Mouse (Mus musculus): Measurements from ENCODE around the gene Thsd4.

Thsd4 gene

DNA sequence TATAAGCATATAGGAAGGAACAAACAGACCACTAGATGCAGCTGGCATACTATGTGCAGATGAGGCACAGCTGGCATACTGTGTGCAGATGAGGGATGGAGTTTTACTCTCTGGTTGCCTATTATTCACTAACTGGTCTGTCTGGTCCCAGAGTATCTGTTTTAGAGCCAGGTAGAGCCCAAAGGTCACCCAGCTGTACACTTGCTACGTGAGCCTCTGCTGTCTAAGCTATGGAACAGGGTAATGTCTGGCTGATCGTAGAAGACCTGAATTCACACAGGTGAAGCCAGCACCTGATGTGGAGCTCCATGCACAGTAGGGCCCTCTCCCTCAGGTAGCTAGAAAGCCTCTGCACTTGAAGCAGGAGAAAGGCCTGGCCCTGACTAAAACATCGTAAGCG, 5.5 kb downstream of the Thsd4 start:
- DNase-seq, result no peak

- DNase-seq, result no peak
These were observed 8.5 kb downstream of the Thsd4 start for GRCm38 (mm10) chr9:60513329-60513788.

- DNase-seq, result no peak
These were observed 11.0 kb downstream of the Thsd4 start for GRCm38 (mm10) chr9:60510876-60511275.

- DNase-seq, result no peak
These were observed 15.7 kb downstream of the Thsd4 start for GRCm38 (mm10) chr9:60506136-60506535.

- no peak for DNase-seq
These were observed 17.2 kb downstream of the Thsd4 start for GRCm38 (mm10) chr9:60504378-60505285.

GRCm38 (mm10) chr9:60502220-60502619, 19.6 kb downstream of the Thsd4 start:
- DNase-seq, result no peak

GRCm38 (mm10) chr9:60501504-60502179, 20.2 kb downstream of the Thsd4 start:
- DNase-seq, result no peak

GRCm38 (mm10) chr9:60492275-60492974, 29.4 kb downstream of the Thsd4 start:
- DNase-seq, result no peak

DNA sequence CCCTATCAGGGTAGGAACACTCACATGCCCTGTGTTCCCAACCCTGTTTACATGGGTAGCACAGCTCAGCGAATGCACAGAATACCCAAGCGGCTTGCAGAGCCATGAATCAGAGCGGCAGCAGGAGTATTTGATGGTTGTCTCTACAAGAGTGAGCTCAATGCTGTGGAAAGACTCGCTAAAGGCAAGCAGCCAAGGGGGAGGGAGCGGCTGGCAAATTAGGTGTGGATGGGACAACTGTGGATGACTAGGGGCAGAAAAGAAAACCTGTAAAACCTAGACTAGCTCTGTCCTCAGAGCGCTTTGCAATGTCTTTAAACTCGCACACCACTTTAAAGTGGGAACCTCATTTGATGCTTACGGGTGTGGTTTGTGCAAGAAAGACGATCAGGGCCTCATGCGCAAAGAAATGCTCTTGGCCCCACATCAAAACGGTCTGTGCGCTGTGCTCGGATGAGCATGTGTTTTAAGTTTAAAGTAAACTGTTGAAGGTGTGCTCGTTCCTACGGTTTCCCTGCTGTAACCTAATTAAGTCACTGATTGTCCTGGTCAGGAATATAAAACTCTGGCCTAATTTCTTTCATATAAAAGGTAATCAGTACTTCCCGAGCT, 30.3 kb downstream of the Thsd4 start:
- DNase-seq, result no peak

- DNase-seq, result no peak
These were observed 30.8 kb downstream of the Thsd4 start for GRCm38 (mm10) chr9:60491079-60491478.

- DNase-seq, result no peak
These were observed 33.0 kb downstream of the Thsd4 start for GRCm38 (mm10) chr9:60488816-60489215.

DNA sequence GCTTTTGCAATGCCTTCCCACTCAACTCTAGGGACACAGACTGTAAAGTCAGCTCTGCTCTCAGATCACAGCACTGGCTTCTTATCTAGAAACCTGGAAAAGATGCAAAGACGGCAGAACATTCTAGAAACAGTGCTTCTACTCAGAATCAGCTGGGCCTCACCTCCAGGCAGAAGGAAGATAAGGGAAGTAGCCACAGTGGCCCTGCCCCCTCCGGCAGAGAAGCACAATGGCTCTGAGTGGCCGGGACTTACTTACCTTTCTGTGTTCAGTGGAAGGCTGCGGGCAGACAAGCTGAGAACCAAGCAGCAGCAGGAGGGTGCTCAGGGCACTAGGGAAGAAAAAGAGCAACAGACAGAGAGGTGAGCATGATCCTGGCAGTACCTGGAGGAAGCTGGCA, 39.7 kb downstream of the Thsd4 start:
- DNase-seq, result no peak

GRCm38 (mm10) chr9:60480052-60480451, 41.8 kb downstream of the Thsd4 start:
- DNase-seq, result no peak

GRCm38 (mm10) chr9:60478806-60479205, 43.0 kb downstream of the Thsd4 start:
- no peak for DNase-seq

GRCm38 (mm10) chr9:60477991-60478750, 43.7 kb downstream of the Thsd4 start:
- DNase-seq, result no peak

DNA sequence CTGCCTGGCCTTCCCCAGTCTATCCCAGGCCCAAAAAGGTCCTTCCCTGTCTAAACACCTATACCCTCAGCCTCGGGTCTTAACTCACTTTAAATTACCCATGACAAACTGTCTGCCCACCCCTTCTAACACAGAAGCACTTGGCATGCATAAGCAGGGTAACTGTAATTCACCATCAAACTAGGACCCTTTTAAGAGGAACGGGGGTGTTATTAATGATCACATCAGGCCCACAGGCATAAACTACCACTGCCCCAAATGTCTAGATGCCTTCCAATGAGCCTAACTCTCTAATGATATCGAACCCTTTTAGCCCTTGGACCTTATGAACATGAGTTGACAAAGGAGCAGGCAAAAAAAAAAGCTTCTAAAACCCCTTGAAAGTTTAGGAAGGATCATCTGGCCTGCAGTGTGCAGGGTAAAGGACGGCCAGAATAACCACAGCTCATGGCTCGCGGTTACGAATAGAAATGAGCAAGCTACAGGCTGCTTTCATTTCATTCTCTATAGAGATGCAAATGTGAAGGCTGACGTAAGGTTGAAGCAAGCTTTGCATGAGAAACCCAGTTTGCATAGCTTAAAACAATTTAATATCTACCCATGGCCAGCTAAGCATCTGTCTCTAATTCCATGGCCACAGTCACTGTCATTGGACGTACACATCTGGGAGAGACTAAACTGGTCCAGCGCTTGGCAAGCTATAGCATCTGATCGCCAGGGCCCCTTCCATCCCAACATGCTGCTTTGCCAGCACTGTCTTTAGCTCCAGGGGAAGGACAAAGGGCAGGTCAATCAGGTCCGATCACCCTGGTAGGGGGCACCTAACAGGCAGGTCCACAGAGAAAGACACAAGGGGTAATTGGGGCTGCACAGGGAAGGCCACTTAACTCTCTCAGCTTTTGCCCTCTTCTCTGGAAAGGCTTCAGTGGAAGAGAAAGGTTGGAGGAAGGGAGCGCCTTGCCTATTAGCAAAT, 61.5 kb downstream of the Thsd4 start:
- DNase-seq, result no peak

GRCm38 (mm10) chr9:60458468-60458962, 63.3 kb downstream of the Thsd4 start:
- no peak for DNase-seq

DNA sequence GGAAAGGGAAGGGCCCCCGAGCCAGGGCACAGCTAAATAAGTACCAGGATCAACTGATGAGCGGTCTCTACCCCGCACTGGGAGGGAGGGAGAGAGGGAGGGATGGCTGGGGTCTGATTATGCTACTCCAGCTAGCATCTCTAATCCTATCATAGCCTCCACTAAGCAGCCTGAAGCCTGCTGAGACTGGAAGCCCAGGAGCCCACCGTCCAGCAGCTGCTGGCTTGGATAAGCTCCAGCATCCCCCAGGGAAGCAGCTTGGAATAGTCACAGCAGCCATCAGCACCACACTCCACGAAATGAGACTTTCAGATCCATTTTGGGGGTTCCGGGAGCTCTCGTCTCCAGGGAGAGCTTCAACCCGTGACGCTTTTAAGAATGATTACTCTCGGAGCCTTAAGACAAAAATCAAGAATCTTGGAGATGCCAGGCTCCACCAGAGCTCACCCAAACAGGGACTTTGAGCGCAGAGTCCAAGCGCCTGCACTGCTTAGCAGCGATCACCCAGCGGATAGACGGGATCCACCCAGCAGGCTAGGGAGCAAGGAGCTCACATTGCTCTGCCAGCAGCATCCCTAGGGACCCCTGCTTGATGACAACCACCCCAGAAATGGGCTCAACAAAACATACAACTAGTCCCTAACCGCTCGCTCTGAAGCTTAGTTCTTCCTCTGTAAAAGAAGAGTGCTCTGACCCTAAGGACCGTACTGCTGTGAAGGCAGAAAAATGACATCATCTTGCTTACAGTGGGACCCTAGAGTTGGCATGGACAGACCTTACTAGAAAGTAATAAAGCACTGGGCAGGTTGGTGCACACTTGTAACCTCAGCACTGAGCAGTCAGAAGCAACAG, 64.3 kb downstream of the Thsd4 start:
- no peak for DNase-seq

DNA sequence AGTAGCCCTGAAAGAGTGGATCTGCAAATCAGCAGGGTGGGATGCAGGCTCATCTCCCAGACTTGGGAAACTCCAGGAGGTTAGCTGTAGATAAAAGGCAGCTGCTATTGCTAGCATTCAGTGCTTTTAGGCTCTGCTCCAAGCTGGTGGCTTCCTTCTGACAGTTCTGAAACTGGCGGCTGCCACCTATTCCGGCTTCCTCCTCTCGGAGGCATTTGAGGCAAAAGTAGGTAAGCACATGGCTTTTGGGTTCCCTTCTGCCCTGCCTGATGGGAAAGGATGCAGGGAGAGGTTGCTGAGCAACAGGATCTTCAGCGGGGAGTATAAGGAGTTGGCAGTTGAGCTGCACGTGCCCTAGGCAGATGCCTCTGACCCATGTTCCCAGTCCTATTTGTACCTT, 65.2 kb downstream of the Thsd4 start:
- no peak for DNase-seq
